Mouse (Mus musculus) liver (tissue): ENCODE measurements around the gene Cadm4.
"Not testable (repeated sequence)": the region's sequence is repeated elsewhere in the genome, so short reads cannot be mapped to it uniquely, and the experiment has no call there.

ENCODE experiments used
- DNase-seq: peaks from one replicate; pipeline ENCODE4 v3.0.0-alpha.2; 2020; ENCODE audit warnings: mixed read lengths

The Cadm4 gene

GRCm38 (mm10) chr7:24504004-24504403, 22.2 kb downstream of the Cadm4 start:
- no peak for DNase-seq

- no peak for DNase-seq
Observed at GRCm38 (mm10) chr7:24504868-24505267, 23.0 kb downstream of the Cadm4 start.

- DNase-seq: no peak
Observed at GRCm38 (mm10) chr7:24505447-24506064, 23.7 kb downstream of the Cadm4 start.

GRCm38 (mm10) chr7:24506065-24506459, 24.2 kb downstream of the Cadm4 start:
- no peak for DNase-seq

DNA sequence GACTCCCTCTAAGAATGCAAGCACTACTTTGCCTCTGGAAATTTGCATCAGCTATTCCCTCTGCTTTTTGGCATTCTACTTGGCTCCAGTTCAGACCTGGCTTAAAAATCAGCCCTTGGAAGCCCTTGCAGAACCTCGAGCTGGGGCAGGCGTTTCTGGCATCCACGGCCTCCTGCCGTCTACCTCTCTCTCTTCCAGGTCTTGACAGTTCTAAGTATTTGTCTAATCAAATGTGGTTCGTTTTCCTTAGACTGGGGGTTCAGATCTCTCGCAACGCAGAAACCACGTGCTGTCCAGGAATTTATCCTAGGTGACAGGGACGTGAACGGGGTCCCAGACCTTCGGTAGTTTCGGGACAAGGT, 24.6 kb downstream of the Cadm4 start:
- DNase-seq: no peak

DNA sequence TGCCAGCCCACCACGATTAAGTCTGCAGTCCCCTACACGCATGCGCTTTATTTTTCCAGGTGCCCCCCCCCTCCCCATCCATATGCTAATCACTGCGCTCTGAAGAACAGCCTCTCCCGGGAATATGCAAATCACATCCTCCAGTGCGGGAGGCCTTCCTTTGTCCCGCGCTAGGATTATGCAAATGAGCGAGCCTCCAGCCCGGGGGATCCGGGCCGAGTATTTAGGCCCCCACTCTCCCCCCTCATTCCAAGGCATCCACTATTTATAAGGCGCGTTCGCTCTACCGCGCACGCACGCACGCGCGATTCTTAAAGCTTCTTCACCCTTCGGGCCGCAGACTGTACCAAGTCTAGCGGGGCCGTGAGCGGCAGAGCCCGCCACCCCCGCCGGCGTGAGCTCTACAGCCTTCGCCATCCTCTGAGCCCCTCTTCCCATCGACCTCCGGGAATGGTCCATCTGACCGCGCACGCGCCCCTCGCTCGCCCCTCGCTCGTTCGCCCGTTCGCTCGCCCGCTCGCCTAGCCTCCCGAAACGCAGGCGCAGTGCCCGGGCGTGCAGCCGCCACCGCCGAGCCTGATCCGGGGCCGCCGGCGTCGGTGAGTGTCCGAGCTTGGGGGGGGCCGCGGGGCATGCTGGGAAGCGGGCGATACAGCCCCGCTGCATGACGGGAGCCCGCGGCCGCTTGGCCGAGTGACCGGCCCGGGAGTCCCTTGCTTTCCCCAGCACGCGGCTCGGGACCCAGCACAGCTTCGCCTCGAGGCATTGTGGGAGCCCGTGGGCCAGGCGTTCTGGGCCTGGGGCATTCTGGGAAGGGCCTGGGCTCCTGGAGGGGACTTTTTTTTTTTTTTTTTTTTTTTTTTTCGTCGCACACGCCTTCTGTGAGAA, 25.3 kb downstream of the Cadm4 start, which contains the start of gene Zfp428:
Gene Zfp428 (plus strand): TSS at position 169 of the 888 bp plus-strand sequence.
- peak; percentile 87 for DNase-seq

GRCm38 (mm10) chr7:24507726-24508114, 25.9 kb downstream of the Cadm4 start:
- DNase-seq: peak; percentile 14

DNA sequence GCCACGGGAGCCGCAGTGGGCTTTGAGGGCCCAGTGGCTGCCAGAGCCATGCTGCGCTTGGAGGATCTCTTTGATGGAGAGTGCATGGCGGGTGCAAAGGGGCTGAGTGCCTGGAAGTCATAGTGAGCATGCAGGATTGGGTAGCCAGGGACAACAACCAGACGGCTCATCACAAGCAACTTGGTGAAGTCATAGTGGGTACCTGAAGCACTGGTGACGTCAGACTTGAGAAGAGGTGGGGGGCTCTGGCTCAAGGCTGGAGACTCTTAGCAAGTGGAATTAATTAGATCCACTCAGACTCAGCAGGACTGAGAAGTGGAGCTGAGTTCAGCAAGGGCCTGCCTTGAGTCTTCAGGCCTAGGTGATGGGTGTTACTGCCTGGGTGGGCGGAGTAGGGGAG, 30.5 kb downstream of the Cadm4 start, which contains the start of gene AC161166.1:
Gene AC161166.1 (minus strand): TSS at position 101 of the 400 bp plus-strand sequence.
- DNase-seq: no peak

- DNase-seq: not testable (repeated sequence)
Observed at GRCm38 (mm10) chr7:24516319-24516718, 34.5 kb downstream of the Cadm4 start.

GRCm38 (mm10) chr7:24517077-24517476, 35.3 kb downstream of the Cadm4 start:
- DNase-seq: no peak

GRCm38 (mm10) chr7:24517654-24518053, 35.8 kb downstream of the Cadm4 start:
- DNase-seq: no peak

- DNase-seq: no peak
Observed at GRCm38 (mm10) chr7:24519130-24519529, 37.3 kb downstream of the Cadm4 start.

GRCm38 (mm10) chr7:24520054-24520453, 38.2 kb downstream of the Cadm4 start:
- DNase-seq: not testable (repeated sequence)

DNA sequence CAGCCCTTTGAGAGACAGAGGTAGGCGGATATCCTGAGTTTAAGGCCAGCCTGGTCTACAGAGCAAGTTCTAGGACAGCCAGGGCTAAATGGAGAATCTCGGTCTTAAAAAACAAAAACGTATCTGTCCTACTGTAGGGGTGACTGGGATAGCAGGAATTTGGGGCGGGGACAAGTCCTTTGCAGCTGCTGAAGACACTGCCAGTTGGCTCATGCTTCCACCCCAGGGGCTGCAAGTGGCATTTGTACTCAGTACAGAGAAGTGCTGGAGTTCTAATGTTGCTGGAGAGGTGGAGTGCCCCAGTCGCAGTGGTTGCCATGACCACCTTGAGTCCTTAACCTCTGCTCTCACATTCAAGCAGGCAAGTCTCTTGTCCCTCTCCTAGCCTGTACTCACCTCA, 41.0 kb downstream of the Cadm4 start:
- no peak for DNase-seq

- no peak for DNase-seq
Observed at GRCm38 (mm10) chr7:24523723-24524122, 41.9 kb downstream of the Cadm4 start.

DNA sequence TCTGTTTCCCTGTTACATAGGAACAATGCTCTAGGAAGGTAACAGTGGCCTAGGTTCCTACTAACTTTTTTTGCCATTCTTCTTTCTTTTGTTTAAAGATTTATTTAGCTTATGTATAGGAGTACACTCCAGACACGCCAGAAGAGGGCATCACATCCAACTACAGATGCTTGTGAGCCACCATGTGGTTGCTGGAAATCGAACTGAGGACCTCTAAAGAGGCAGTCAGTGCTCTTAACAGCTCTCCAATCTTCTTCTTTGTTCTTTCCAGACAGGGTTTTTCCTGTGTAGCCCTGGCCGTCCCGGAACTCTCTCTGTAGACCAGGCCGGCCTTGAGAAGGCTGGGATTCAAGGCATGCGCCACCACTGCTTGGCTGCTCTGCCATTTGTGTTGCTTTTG, 43.2 kb downstream of the Cadm4 start:
- DNase-seq: no peak

DNA sequence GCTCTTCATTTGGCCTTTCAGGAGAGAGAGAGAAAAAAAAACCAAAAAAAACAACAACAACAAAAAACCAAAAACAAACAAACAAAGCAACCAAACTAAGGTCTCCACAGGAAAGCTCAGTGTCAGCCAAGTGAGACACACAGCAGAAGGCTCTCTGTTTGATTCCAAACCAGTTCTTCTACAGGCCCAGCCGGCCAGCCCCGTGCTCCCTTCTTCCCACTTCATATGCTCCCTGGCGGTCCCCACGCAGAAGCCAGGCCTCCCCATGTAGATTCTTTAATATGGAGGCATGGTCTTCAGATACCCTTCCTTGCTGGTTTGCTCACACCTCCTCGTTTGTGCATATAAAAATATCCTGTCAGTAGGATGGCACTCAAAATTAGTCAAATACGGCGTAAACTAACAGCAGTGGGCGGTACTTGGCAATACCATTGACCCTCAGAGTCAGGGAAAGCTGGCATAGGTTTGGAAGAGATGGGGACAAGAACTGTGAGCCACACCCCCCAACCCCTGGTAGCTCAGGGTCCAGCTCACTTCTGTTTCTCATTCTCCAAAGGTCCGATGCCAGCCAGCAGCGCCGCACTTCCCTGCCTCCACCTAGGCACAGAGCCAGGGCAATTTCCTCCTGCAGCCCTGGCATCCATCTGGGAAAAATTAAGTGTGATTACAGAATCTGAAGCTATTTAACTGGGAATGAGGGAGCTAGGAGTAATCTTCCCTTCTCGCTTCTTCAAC, 44.0 kb downstream of the Cadm4 start:
- DNase-seq: no peak

GRCm38 (mm10) chr7:24528861-24529260, 47.0 kb downstream of the Cadm4 start:
- DNase-seq: no peak

- DNase-seq: no peak
Observed at GRCm38 (mm10) chr7:24529580-24529979, 47.8 kb downstream of the Cadm4 start.

- peak; percentile 97 for DNase-seq
Observed at GRCm38 (mm10) chr7:24530062-24530931, 48.5 kb downstream of the Cadm4 start, which contains the start of gene Irgq. Gene Irgq (plus strand): TSS chr7:24530689.

- peak; percentile 78 for DNase-seq
Observed at GRCm38 (mm10) chr7:24531211-24531971, 49.6 kb downstream of the Cadm4 start.
